ENCODE assay signal across 9 mouse cellular contexts in the genomic region with DNA sequence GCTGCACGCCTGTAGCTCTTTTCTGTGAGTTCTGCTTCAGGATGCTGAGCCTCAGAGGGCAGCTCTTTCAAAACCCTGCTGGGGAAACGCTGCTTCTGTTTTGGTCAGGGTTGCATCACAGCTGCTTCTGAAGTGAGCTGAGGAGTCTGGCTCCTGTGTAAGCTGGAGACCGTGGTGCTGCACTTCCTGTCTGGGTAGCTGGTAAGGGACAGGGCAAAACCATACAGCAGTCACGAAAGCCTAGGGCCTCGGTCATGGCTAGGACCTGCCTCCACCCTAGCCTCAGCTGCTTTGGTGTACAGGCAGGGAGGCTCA. TPM values are rescaled to one million over a fixed set of nuclear protein-coding genes. Genes with fewer than 3 reads are reported as not detected.
DNase-seq lines count a peak whose midpoint lies in the region; ATAC-seq lines count a peak whose summit lies in the region.
"Had no signal": no experiment of that assay in that cellular context is flagged by ENCODE, and none has a peak within 500 bp of the region (broad histone marks: within the 10 kb centered on the region; RNA-seq: fewer than 3 reads in every experiment).

No protein-coding gene starts in this region.

- no peaks in the 10 kb centered on the region for H3K36me3 ChIP-seq in heart, embryonic 10.5 days
- H3K36me3 ChIP-seq in hindbrain, embryonic 16.5 days (ENCODE audit: control insufficient read depth, insufficient read depth, low read length), result no peaks in the 10 kb centered on the region
- H3K36me3 ChIP-seq in midbrain, embryonic 16.5 days (ENCODE audit: control insufficient read depth, insufficient read depth, low read length), result no peaks in the 10 kb centered on the region

- H3K4me1 ChIP-seq in heart, embryonic 10.5 days, result peaks cover 64% of the 10 kb centered on the region
- H3K4me1 ChIP-seq in hindbrain, embryonic 16.5 days (ENCODE audit: control insufficient read depth, insufficient read depth, low read depth, low read length), result peaks cover 28% of the 10 kb centered on the region
- H3K4me1 ChIP-seq in midbrain, embryonic 16.5 days (ENCODE audit: control insufficient read depth, insufficient read depth, low read length), result peaks cover 26% of the 10 kb centered on the region

- DNase-seq in heart, embryonic 10.5 days (ENCODE audit: low spot score), result no peak
- no peak for DNase-seq in heart, postnatal 14 days
- peak; percentile 35 for DNase-seq in T-cell, adult 2 months (ENCODE audit: low spot score)
- no peak for DNase-seq in cerebellum, postnatal 25 days
- no peak for DNase-seq in gastrocnemius, postnatal 10 days
- DNase-seq in urinary bladder, postnatal 4 days (ENCODE audit: low spot score in 2 of 2), result no peak

- H3K4me2 ChIP-seq in hindbrain, embryonic 16.5 days (ENCODE audit: low read length), result no peak overlapping the region
- no peak overlapping the region for H3K4me2 ChIP-seq in midbrain, embryonic 16.5 days (ENCODE audit: low read length)

- peak overlapping the region; percentile 59; the same call in 1 of the 2 replicates for H3K27ac ChIP-seq in heart, embryonic 10.5 days
- peak overlapping the region; percentile 32; the same call in 1 of the 2 replicates for H3K27ac ChIP-seq in hindbrain, embryonic 16.5 days (ENCODE audit: low read depth, low read length)
- H3K27ac ChIP-seq in midbrain, embryonic 16.5 days (ENCODE audit: low read length), result peak overlapping the region; percentile 19
- H3K27ac ChIP-seq: macrophage had no signal

- no peaks in the 10 kb centered on the region for H3K9me3 ChIP-seq in heart, embryonic 10.5 days
- no peaks in the 10 kb centered on the region for H3K9me3 ChIP-seq in hindbrain, embryonic 16.5 days (ENCODE audit: control insufficient read depth, low read length)
- no peaks in the 10 kb centered on the region for H3K9me3 ChIP-seq in midbrain, embryonic 16.5 days (replicated peaks; ENCODE audit: control insufficient read depth, low read length, poor library complexity, severe bottlenecking)

- no peak overlapping the region for H3K4me3 ChIP-seq in heart, embryonic 10.5 days
- no peak overlapping the region for H3K4me3 ChIP-seq in hindbrain, embryonic 16.5 days (ENCODE audit: low read length)
- H3K4me3 ChIP-seq in midbrain, embryonic 16.5 days (ENCODE audit: low read depth, low read length), result no peak overlapping the region

- 48% methylated on average over 5 of the region's 5 CpGs for WGBS in heart, embryonic 10.5 days
- WGBS in hindbrain, embryonic 16.5 days, result 51% methylated on average over 5 of the region's 5 CpGs
- WGBS in midbrain, embryonic 16.5 days, result 45% methylated on average over 5 of the region's 5 CpGs

- ATAC-seq in hindbrain, embryonic 16.5 days, result no peak
- no peak for ATAC-seq in midbrain, embryonic 16.5 days

- intact Hi-C loops in heart, postnatal 14 days (cut with DNase I), result no loop called here

- H3K9ac ChIP-seq in hindbrain, embryonic 16.5 days (ENCODE audit: low read depth, low read length), result peak overlapping the region; percentile 33
- H3K9ac ChIP-seq in midbrain, embryonic 16.5 days (ENCODE audit: low read depth, low read length), result peak overlapping the region; percentile 10

- no peaks in the 10 kb centered on the region for H3K27me3 ChIP-seq in heart, embryonic 10.5 days (ENCODE audit: insufficient read depth, poor library complexity, severe bottlenecking)
- no peaks in the 10 kb centered on the region for H3K27me3 ChIP-seq in hindbrain, embryonic 16.5 days (replicated peaks; ENCODE audit: control insufficient read depth, insufficient read depth, low read length)
- H3K27me3 ChIP-seq in midbrain, embryonic 16.5 days (ENCODE audit: control insufficient read depth, insufficient read depth, low read depth, low read length), result no peaks in the 10 kb centered on the region

RNA-seq across cellular contexts. Expression of gene Cdk5r1, which starts 13.0 kb away (rescaled TPM):
- 0.34 and 0.72 TPM in 2 replicates for polyA plus RNA-seq in heart, embryonic 10.5 days (2016; fragmentation: Nextera tagmentation; extraction: Ambion mirVana)
- 1 to 10 TPM in 1 of 2 experiments, under 1 TPM in 1; 0.98 to 1.1 TPM for total RNA-seq in heart, postnatal 14 days (2021)
- polyA plus RNA-seq in hindbrain, embryonic 16.5 days (2015; fragmentation: Nextera tagmentation; extraction: Ambion mirVana), result 77.3 and 81.1 TPM in 2 replicates
- polyA plus RNA-seq in midbrain, embryonic 16.5 days (2015; fragmentation: Nextera tagmentation; extraction: Ambion mirVana), result 90.2 and 91.0 TPM in 2 replicates
- 1 to 10 TPM; 5.5 to 7.2 TPM for total RNA-seq in gastrocnemius, postnatal 10 days (2021)

Comparison
In these comparisons a context has a peak if more than half of its experiments do, and no peak if none do; other contexts are left out.
1. RNA of gene Cdk5r1, which starts 13.0 kb away (polyA plus RNA-seq): 90.2 to 91.0 TPM in midbrain, embryonic 16.5 days and 77.3 to 81.1 TPM in hindbrain, embryonic 16.5 days; 0.34 to 0.72 TPM in heart, embryonic 10.5 days; every median in the first group is over 10 times any median in the second.
2. Peak in every context shown above with its lines, with median percentiles within 50 percentile points of each other: H3K27ac ChIP-seq.